Mouse (Mus musculus) liver, embryonic 14.5 days (tissue): ENCODE results near the gene Lmna. TPM values are rescaled to one million over a fixed set of nuclear protein-coding genes. Genes with fewer than 3 reads are reported as not detected.

Experiments
- ATAC-seq: fragments of 200-750 bp; cut with Nextera tagmentation; 2 replicates; pipeline ENCODE4 v1.8.0; 2017; ENCODE audit warnings: moderate number of reproducible peaks, mild to moderate bottlenecking, moderate library complexity; ENCODE audit not compliant: insufficient read depth
- DNase-seq, 3 experiments: peaks; one replicate each; pipeline ENCODE4 v3.0.0-alpha.2; 2012 to 2013; ENCODE audit warnings: low read depth in 3 of 3, low spot score in 3 of 3
- H3K27ac ChIP-seq: fragments of 300-500 bp; sonication (generic); 2 replicates; pipeline ENCODE4 v1.5.1; 2014; ENCODE audit warnings: moderate library complexity, mild to moderate bottlenecking, control low read depth, inconsistent platforms
- H3K27me3 ChIP-seq: fragments of 300-500 bp; sonication (generic); 2 replicates; pipeline ENCODE4 v1.6.1; 2014; ENCODE audit warnings: mild to moderate bottlenecking, low read length, moderate library complexity; ENCODE audit not compliant: control insufficient read depth, insufficient read depth
- H3K36me3 ChIP-seq: fragments of 300-500 bp; sonication (generic); replicated peaks from 2 replicates; pipeline ENCODE4 v1.6.1; 2014; ENCODE audit warnings: low read depth; ENCODE audit not compliant: control insufficient read depth, insufficient read depth
- H3K4me1 ChIP-seq, 2 experiments: fragments of 200-500 bp in 1 of 2; fragments of 300-500 bp in 1 of 2; sonication (generic) in 1 of 2; replicated peaks; 2 replicates each; pipeline ENCODE4 v1.6.1; 2012 to 2014; ENCODE audit warnings: antibody characterized with exemption in 1 of 2, inconsistent platforms in 1 of 2, low read length in 1 of 2; ENCODE audit not compliant: control insufficient read depth in 2 of 2, insufficient read depth in 2 of 2
- H3K4me2 ChIP-seq: fragments of 300-500 bp; sonication (generic); 2 replicates; pipeline ENCODE4 v1.6.1; 2014; ENCODE audit warnings: low read depth, mild to moderate bottlenecking, control low read depth, moderate library complexity
- H3K4me3 ChIP-seq, 2 experiments: fragments of 200-500 bp in 1 of 2; fragments of 300-500 bp in 1 of 2; sonication (generic) in 1 of 2; 2 replicates each; pipeline ENCODE4 v1.5.1; 2012 to 2014; ENCODE audit warnings: low read depth in 2 of 2, low read length in 2 of 2, mild to moderate bottlenecking in 2 of 2, control low read depth in 1 of 2, inconsistent platforms in 1 of 2, moderate library complexity in 1 of 2; ENCODE audit not compliant: insufficient read depth in 1 of 2
- H3K9ac ChIP-seq: fragments of 300-500 bp; sonication (generic); replicated peaks from 2 replicates; pipeline ENCODE4 v1.6.1; 2014; ENCODE audit warnings: mild to moderate bottlenecking, control low read depth, moderate library complexity
- H3K9me3 ChIP-seq: fragments of 300-500 bp; sonication (generic); 2 replicates; pipeline ENCODE4 v1.6.1; 2016; ENCODE audit warnings: low read length, mixed read lengths; ENCODE audit not compliant: control insufficient read depth
- CTCF ChIP-seq: IDR thresholded peaks from 2 replicates; pipeline ENCODE4 v1.5.1; 2016; ENCODE audit warnings: antibody characterized with exemption, low read depth, control low read depth
- EP300 ChIP-seq: IDR thresholded peaks from 2 replicates; pipeline ENCODE4 v1.6.1; 2016; ENCODE audit warnings: antibody characterized with exemption, low read depth
- whole genome bisulfite sequencing: fragments of 180-500 bp; shearing (Covaris S2); extraction: QIAGEN DNeasy Blood & Tissue Kit; methylation state at CpG from one replicate; pipeline ENCODE4 v1.1.7; 2014; ENCODE audit not compliant: insufficient replicate concordance; 5-methylcytosine and 5-hydroxymethylcytosine counted together
- polyA plus RNA-seq, 2 experiments: library from polyadenylated mRNA; depleted of rRNA in 1 of 2; stranded (reverse) in 1 of 2; unstranded in 1 of 2; fragments of >200 nt; fragmentation: Nextera tagmentation in 1 of 2; extraction: Ambion mirVana in 1 of 2; gene quantifications; 2 replicates each; pipeline versions ENCODE4 v1.2.1 to v1.2.3; 2012 to 2014

The Lmna gene
- polyA plus RNA-seq, 2 experiments: 58.7 to 115 TPM

GRCm38 (mm10) chr3:88454762-88455587, 54.8 kb downstream of the Lmna start:
- H3K9me3 ChIP-seq: no peaks in the 10 kb centered on the region
- no peaks in the 10 kb centered on the region for H3K36me3 ChIP-seq
- TF ChIP-seq CTCF (no peak), EP300 (no peak)
- H3K27me3 ChIP-seq: peaks cover 11% of the 10 kb centered on the region
- 29% methylated on average over 9 of the region's 9 CpGs for WGBS
- H3K4me3 ChIP-seq: peak overlapping the region in 1 of 2 experiments; percentile 33; a peak in 2 of 4 replicates
- DNase-seq: no peak
- no peak overlapping the region for H3K27ac ChIP-seq
- H3K9ac ChIP-seq: no peak overlapping the region; the same call in 1 of the 2 replicates
- H3K4me1 ChIP-seq: peaks cover 0 to 5% of the 10 kb centered on the region in 2 experiments; a peak in 1 of 4 replicates
- ATAC-seq: 0 out of 2 replicates have a peak, but pooled peaks have one; percentile 26
- H3K4me2 ChIP-seq: peak overlapping the region; percentile 44

GRCm38 (mm10) chr3:88453986-88454385, 55.8 kb downstream of the Lmna start:
- ATAC-seq: no peak
- H3K27ac ChIP-seq: no peak overlapping the region

GRCm38 (mm10) chr3:88453369-88453768, 56.4 kb downstream of the Lmna start:
- Histone ChIP-seq H3K4me1 (peaks cover 0 to 11% of the 10 kb centered on the region in 2 experiments; a peak in 1 of 4 replicates), H3K4me3 (no peak overlapping the region), H3K9me3 (no peaks in the 10 kb centered on the region), H3K4me2 (no peak overlapping the region), H3K36me3 (no peaks in the 10 kb centered on the region), H3K27me3 (peaks cover 6% of the 10 kb centered on the region), H3K9ac (no peak overlapping the region), H3K27ac (no peak overlapping the region)
- ATAC-seq: no peak
- WGBS: 12% methylated on average over 8 of the region's 8 CpGs
- DNase-seq: no peak
- TF ChIP-seq EP300 (no peak), CTCF (no peak)

More at GRCm38 (mm10) chr3:88453986-88454385, 55.8 kb downstream of the Lmna start:
- H3K27me3 ChIP-seq: peaks cover 7% of the 10 kb centered on the region
- no peak overlapping the region for H3K4me2 ChIP-seq
- no peak for DNase-seq
- TF ChIP-seq EP300: no peak
- no peak for TF ChIP-seq CTCF
- 43% methylated on average over 8 of the region's 8 CpGs for WGBS
- no peak overlapping the region for H3K4me3 ChIP-seq
- H3K9ac ChIP-seq: no peak overlapping the region
- peaks cover 0 to 8% of the 10 kb centered on the region in 2 experiments; a peak in 1 of 4 replicates for H3K4me1 ChIP-seq
- H3K36me3 ChIP-seq: no peaks in the 10 kb centered on the region
- no peaks in the 10 kb centered on the region for H3K9me3 ChIP-seq

- Histone ChIP-seq H3K9ac (no peak overlapping the region), H3K36me3 (no peaks in the 10 kb centered on the region), H3K27me3 (peaks cover 6% of the 10 kb centered on the region), H3K9me3 (no peaks in the 10 kb centered on the region), H3K4me3 (no peak overlapping the region), H3K4me2 (no peak overlapping the region), H3K4me1 (peaks cover 0 to 11% of the 10 kb centered on the region in 2 experiments; a peak in 1 of 4 replicates), H3K27ac (no peak overlapping the region)
- TF ChIP-seq EP300 (no peak), CTCF (no peak)
- ATAC-seq: no peak
- DNase-seq: no peak
- 54% methylated on average over 6 of the region's 6 CpGs for WGBS
These were observed 57.0 kb downstream of the Lmna start for GRCm38 (mm10) chr3:88452716-88453115.

- no peaks in the 10 kb centered on the region for H3K36me3 ChIP-seq
- H3K4me2 ChIP-seq: no peak overlapping the region
- no peak overlapping the region for H3K4me3 ChIP-seq
- DNase-seq: no peak
- H3K9ac ChIP-seq: no peak overlapping the region
- H3K9me3 ChIP-seq: no peaks in the 10 kb centered on the region
- ATAC-seq: no peak
- peaks cover 0 to 10% of the 10 kb centered on the region in 2 experiments; a peak in 1 of 4 replicates for H3K4me1 ChIP-seq
- 54% methylated on average over 5 of the region's 5 CpGs for WGBS
- H3K27me3 ChIP-seq: peaks cover 6% of the 10 kb centered on the region
- TF ChIP-seq EP300 (no peak), CTCF (no peak)
- H3K27ac ChIP-seq: no peak overlapping the region
These were observed 57.5 kb downstream of the Lmna start for GRCm38 (mm10) chr3:88452246-88452645.
